Mouse (Mus musculus) brain, adult 10 weeks (tissue): ENCODE data around the gene Nav2. TPM values are rescaled to one million over a fixed set of nuclear protein-coding genes. Genes with fewer than 3 reads are reported as not detected.

Experiments
- polyA plus RNA-seq: library from polyadenylated mRNA; stranded (reverse); fragments of 350-450 nt; fragmentation: Illumina TruSeq; extraction: RNeasy Lipid Tissue Mini Kit (QIAGEN cat#74804); gene quantifications from one replicate; pipeline ENCODE4 v1.2.3, GENCODE M21; 2015; ENCODE audit warnings: low read depth, low replicate concordance

The Nav2 gene
- polyA plus RNA-seq, result 14.5 TPM

GRCm38 (mm10) chr7:48908521-48909341, at the start of gene Nav2:
Gene Nav2, plus strand, starts transcription at chr7:48908716.

GRCm38 (mm10) chr7:48881486-48881885, 27.0 kb upstream of the Nav2 start, which contains the start of gene E2f8:
Gene E2f8, minus strand, starts transcription at chr7:48881596.

GRCm38 (mm10) chr7:49636491-49637115, 728.1 kb downstream of the Nav2 start, which contains the start of gene Dbx1:
Gene Dbx1, minus strand, starts transcription at chr7:49636849.

Other genes with a start within 250 kb of the Nav2 start
- gene Zdhhc13, start 119.7 kb upstream of the Nav2 start, polyA plus RNA-seq, result 24.6 TPM
- gene Csrp3, start 60.7 kb upstream of the Nav2 start, polyA plus RNA-seq, result not detected
- gene E2f8, start 27.1 kb upstream of the Nav2 start, polyA plus RNA-seq, result 0.15 TPM